Mouse (Mus musculus) E14TG2a.4 (cell line): ENCODE measurements around the gene Armcx3.
A peak's percentile ranks its signal among the peaks of the same experiment; 100 is the strongest.
"Not testable (repeated sequence)": the region's sequence is repeated elsewhere in the genome, so short reads cannot be mapped to it uniquely, and the experiment has no call there.

ENCODE experiments used
- H3K27me3 ChIP-seq: 2 replicates; pipeline ENCODE4 v1.6.1; 2014; ENCODE audit warnings: low read length, control low read depth; ENCODE audit not compliant: insufficient read depth
- H3K36me3 ChIP-seq: 2 replicates; pipeline ENCODE4 v1.6.1; 2014; ENCODE audit warnings: low read length, control low read depth; ENCODE audit not compliant: insufficient read depth
- H3K4me1 ChIP-seq: replicated peaks from 2 replicates; pipeline ENCODE4 v1.6.1; 2014; ENCODE audit warnings: low read depth, low read length, control low read depth
- H3K4me3 ChIP-seq: replicated peaks from 2 replicates; pipeline ENCODE4 v1.5.1; 2014; ENCODE audit warnings: mild to moderate bottlenecking, low read length
- H3K9me3 ChIP-seq: 2 replicates; pipeline ENCODE4 v1.6.1; 2014; ENCODE audit warnings: low read length, control low read depth
- CTCF ChIP-seq: conservative IDR thresholded peaks from 2 replicates; pipeline ENCODE4 v1.5.1; 2014; ENCODE audit warnings: low read length
- NANOG ChIP-seq: IDR thresholded peaks from 2 replicates; pipeline ENCODE4 v1.6.1; 2014; ENCODE audit warnings: borderline replicate concordance, low read length, mixed read lengths
- POU5F1 ChIP-seq: IDR thresholded peaks from 2 replicates; pipeline ENCODE4 v1.6.1; 2014; ENCODE audit warnings: low read length, borderline replicate concordance

Armcx3 gene

GRCm38 (mm10) chrX:134756434-134757292 lies at the start of gene Armcx3:
Gene Armcx3, plus strand, starts transcription at chrX:134756595.
- Histone ChIP-seq H3K4me3 (peak within 1 kb of the TSS; percentile 77), H3K27me3 (peaks cover 17% of the 10 kb centered on the region), H3K9me3 (no peaks in the 10 kb centered on the region), H3K36me3 (no peaks in the 10 kb centered on the region), H3K4me1 (peaks cover 7% of the 10 kb centered on the region)
- TF ChIP-seq POU5F1, result no peak
- TF ChIP-seq NANOG, result no peak
- no peak for TF ChIP-seq CTCF

- no peak overlapping the region for H3K4me3 ChIP-seq
- TF ChIP-seq CTCF (no peak), NANOG (no peak), POU5F1 (no peak)
These were observed 39.5 kb upstream of the Armcx3 start for GRCm38 (mm10) chrX:134716863-134717262.

GRCm38 (mm10) chrX:134717752-134718308 lies 38.6 kb upstream of the Armcx3 start, which contains the start of gene Armcx1:
Gene Armcx1, plus strand, starts transcription at chrX:134717963.
- peaks cover 12% of the 10 kb centered on the region for H3K4me1 ChIP-seq
- TF ChIP-seq CTCF (no peak), POU5F1 (no peak), NANOG (no peak)
- no peaks in the 10 kb centered on the region for H3K27me3 ChIP-seq
- H3K4me3 ChIP-seq, result peak within 1 kb of the TSS; percentile 83
- 0 out of 2 replicates have a peak, but pooled peaks cover 5% of the 10 kb centered on the region for H3K9me3 ChIP-seq
- peaks cover 31% of the 10 kb centered on the region for H3K36me3 ChIP-seq

More at GRCm38 (mm10) chrX:134716863-134717262, 39.5 kb upstream of the Armcx3 start:
- H3K9me3 ChIP-seq, result 0 out of 2 replicates have a peak, but pooled peaks cover 5% of the 10 kb centered on the region
- H3K4me1 ChIP-seq, result peaks cover 12% of the 10 kb centered on the region
- H3K27me3 ChIP-seq, result no peaks in the 10 kb centered on the region
- H3K36me3 ChIP-seq, result peaks cover 28% of the 10 kb centered on the region

- Histone ChIP-seq H3K27me3 (no peaks in the 10 kb centered on the region), H3K9me3 (0 out of 2 replicates have a peak, but pooled peaks cover 5% of the 10 kb centered on the region), H3K36me3 (peaks cover 31% of the 10 kb centered on the region), H3K4me3 (peak overlapping the region; percentile 83), H3K4me1 (peaks cover 12% of the 10 kb centered on the region)
- TF ChIP-seq CTCF (no peak), NANOG (no peak), POU5F1 (no peak)
These were observed 37.9 kb upstream of the Armcx3 start for GRCm38 (mm10) chrX:134718524-134718923.

- not testable (repeated sequence) for H3K4me3 ChIP-seq, H3K27me3 ChIP-seq, H3K4me1 ChIP-seq, H3K9me3 ChIP-seq
- peaks cover 35% of the 10 kb centered on the region for H3K36me3 ChIP-seq
These were observed 32.6 kb upstream of the Armcx3 start for GRCm38 (mm10) chrX:134723762-134724161.

- no peak for TF ChIP-seq NANOG
- TF ChIP-seq CTCF, result peak; percentile 31
- no peak for TF ChIP-seq POU5F1
- Histone ChIP-seq H3K4me3 (no peak overlapping the region), H3K9me3 (no peaks in the 10 kb centered on the region), H3K4me1 (peaks cover 8% of the 10 kb centered on the region), H3K36me3 (peaks cover 3% of the 10 kb centered on the region; the same call in 1 of the 2 replicates), H3K27me3 (no peaks in the 10 kb centered on the region)
These were observed 26.6 kb upstream of the Armcx3 start for GRCm38 (mm10) chrX:134729778-134730177.

- Histone ChIP-seq H3K36me3 (no peaks in the 10 kb centered on the region), H3K9me3 (no peaks in the 10 kb centered on the region), H3K27me3 (no peaks in the 10 kb centered on the region), H3K4me1 (no peaks in the 10 kb centered on the region), H3K4me3 (no peak overlapping the region)
- TF ChIP-seq CTCF (no peak), NANOG (no peak), POU5F1 (no peak)
These were observed 18.6 kb upstream of the Armcx3 start for GRCm38 (mm10) chrX:134737796-134738195.

- H3K36me3 ChIP-seq, result no peaks in the 10 kb centered on the region
- no peak for TF ChIP-seq CTCF
- H3K27me3 ChIP-seq, result no peaks in the 10 kb centered on the region
- no peak overlapping the region for H3K4me3 ChIP-seq
- H3K4me1 ChIP-seq, result no peaks in the 10 kb centered on the region
- H3K9me3 ChIP-seq, result no peaks in the 10 kb centered on the region
These were observed 17.2 kb upstream of the Armcx3 start for GRCm38 (mm10) chrX:134739160-134739559.

GRCm38 (mm10) chrX:134741862-134742261 lies 14.5 kb upstream of the Armcx3 start:
- TF ChIP-seq POU5F1 (no peak), NANOG (no peak), CTCF (no peak)
- Histone ChIP-seq H3K4me3 (no peak overlapping the region), H3K9me3 (no peaks in the 10 kb centered on the region), H3K36me3 (no peaks in the 10 kb centered on the region), H3K27me3 (no peaks in the 10 kb centered on the region), H3K4me1 (no peaks in the 10 kb centered on the region)
